Mouse (Mus musculus): ENCODE data around the gene Nfyc. TPM values are rescaled to one million over a fixed set of nuclear protein-coding genes. Genes with fewer than 3 reads are reported as not detected.

Gene Nfyc
- polyA plus RNA-seq, 1 experiment from 2014 or later: 82.1 TPM

DNA sequence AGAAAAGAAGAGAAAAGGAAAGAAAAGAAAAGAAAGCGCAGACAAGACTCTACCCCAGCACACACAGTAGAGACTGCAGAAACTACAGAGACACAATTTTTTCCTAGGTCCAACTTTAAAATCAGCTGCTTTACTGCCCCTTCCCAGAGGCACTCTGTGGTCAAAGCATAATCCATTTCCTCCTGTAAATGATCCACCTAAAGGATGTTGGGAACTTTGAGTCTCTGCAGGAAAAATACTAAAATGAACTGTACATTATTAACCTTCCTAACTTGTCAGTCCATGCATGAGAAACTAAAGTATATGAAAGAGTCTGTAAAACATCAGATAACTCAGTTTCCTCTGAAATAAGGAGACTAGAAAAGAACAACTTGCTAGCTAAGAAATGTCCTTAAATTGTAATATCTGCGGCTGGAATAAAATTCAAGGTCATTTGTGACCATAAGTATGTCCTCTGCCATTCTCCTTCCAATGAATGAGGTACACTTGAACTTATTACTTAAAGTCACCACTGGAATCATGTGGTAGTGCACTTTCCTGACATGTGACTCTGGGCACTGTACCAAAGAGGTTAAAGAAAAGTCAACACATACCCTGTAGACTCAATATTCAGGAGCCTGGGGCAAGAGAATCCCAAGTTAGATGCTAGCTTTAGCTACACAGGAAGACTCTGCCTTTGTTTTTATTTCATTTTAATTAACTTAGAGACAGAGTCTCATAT is 9.0 kb downstream of the Nfyc start:
- Histone ChIP-seq H3K4me3 (no peak overlapping the region), H3K27ac (replicated peaks) (no peak overlapping the region), H3K9me3 (no peaks in the 10 kb centered on the region), H3K4me2 (no peak overlapping the region), H3K9ac (no peak overlapping the region), H3K27me3 (no peaks in the 10 kb centered on the region), H3K36me3 (no peaks in the 10 kb centered on the region), H3K4me1 (replicated peaks) (peaks cover 26% of the 10 kb centered on the region)
- WGBS: 99% methylated on average over 2 of the region's 2 CpGs
- ATAC-seq (ENCODE audit: low FRiP score, low read depth): no peak

DNA sequence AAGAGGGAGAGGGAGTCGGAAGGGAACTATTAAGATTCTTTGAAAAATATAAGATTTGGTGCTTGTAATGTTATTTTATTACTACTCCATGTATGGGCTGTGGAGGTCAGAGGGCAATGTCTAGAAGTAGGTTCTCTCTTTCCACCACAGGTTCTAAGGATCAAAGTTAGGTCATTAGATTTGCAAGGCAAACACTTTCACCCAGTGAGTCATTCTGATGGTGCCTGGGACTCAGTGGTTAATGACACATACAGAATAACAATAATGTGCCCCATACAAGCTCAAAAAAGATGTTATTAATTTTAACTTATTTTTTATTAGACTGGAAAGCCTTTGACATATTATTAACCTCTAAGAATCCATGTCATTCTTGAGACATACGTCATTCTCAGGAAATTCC is 11.5 kb downstream of the Nfyc start:
- H3K4me1 ChIP-seq (replicated peaks): peaks cover 39% of the 10 kb centered on the region
- H3K27ac ChIP-seq (replicated peaks): no peak overlapping the region
- H3K9me3 ChIP-seq: no peaks in the 10 kb centered on the region
- H3K27me3 ChIP-seq: no peaks in the 10 kb centered on the region
- no peak overlapping the region for H3K4me3 ChIP-seq
- no peak for ATAC-seq (ENCODE audit: low FRiP score, low read depth)
- WGBS: 86% methylated on average over 2 of the region's 2 CpGs
- H3K9ac ChIP-seq: no peak overlapping the region
- no peaks in the 10 kb centered on the region for H3K36me3 ChIP-seq
- H3K4me2 ChIP-seq: no peak overlapping the region

DNA sequence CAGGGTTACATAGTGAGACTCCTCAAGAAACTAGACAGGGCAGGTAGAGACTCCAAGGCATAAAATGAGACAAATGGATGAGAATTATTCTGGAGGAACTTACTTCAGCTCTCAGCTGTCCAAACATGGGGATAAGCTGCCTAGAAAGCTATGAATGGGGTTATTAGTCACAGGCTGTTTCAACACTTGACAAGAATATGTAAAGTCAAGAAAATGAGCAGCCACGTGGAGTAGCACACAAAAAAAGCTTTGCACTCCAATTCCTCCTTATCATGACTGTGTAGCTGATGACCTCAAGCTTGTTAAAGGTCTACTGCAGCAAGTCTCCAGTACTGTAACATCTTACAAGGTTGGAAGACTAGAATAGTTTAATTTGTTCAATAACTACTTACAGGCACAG is 12.1 kb downstream of the Nfyc start:
- H3K9me3 ChIP-seq: no peaks in the 10 kb centered on the region
- no peak for ATAC-seq (ENCODE audit: low FRiP score, low read depth)
- no peaks in the 10 kb centered on the region for H3K36me3 ChIP-seq
- H3K4me2 ChIP-seq: no peak overlapping the region
- whole genome bisulfite sequencing: 47% methylated on average over 1 of the region's 1 CpGs
- H3K4me3 ChIP-seq: no peak overlapping the region
- no peaks in the 10 kb centered on the region for H3K27me3 ChIP-seq
- no peak overlapping the region for H3K9ac ChIP-seq
- no peak overlapping the region for H3K27ac ChIP-seq (replicated peaks)
- peaks cover 40% of the 10 kb centered on the region for H3K4me1 ChIP-seq (replicated peaks)

DNA sequence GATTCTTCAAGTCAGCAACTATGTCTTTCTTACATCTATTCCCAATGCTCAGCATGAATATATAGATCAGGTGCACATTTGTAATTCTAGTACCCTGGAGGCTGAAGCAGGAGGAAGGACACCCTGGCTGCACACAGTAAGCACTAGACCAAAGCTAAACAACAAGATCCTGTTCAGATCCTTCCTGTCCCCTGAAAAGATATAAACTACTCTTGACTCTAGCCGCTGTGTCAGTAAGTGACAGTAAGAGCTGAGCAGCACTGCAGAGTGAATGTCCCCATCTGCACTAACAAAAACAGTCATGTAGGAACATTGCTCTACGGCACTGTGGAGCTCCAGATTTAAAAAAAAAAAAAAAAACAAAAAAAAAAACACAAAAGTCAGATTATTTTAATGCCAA is 13.4 kb downstream of the Nfyc start:
- no peak overlapping the region for H3K4me2 ChIP-seq
- H3K4me1 ChIP-seq (replicated peaks): peaks cover 41% of the 10 kb centered on the region
- no peaks in the 10 kb centered on the region for H3K9me3 ChIP-seq
- WGBS: 83% methylated on average over 2 of the region's 2 CpGs
- no peak overlapping the region for H3K9ac ChIP-seq
- H3K4me3 ChIP-seq: no peak overlapping the region
- H3K27me3 ChIP-seq: no peaks in the 10 kb centered on the region
- ATAC-seq (ENCODE audit: low FRiP score, low read depth): no peak
- H3K27ac ChIP-seq (replicated peaks): no peak overlapping the region
- H3K36me3 ChIP-seq: no peaks in the 10 kb centered on the region

GRCm38 (mm10) chr4:120817002-120817774 is 14.2 kb downstream of the Nfyc start:
- H3K4me3 ChIP-seq: no peak overlapping the region
- no peaks in the 10 kb centered on the region for H3K36me3 ChIP-seq
- no peak overlapping the region for H3K9ac ChIP-seq
- H3K4me1 ChIP-seq (replicated peaks): peaks cover 41% of the 10 kb centered on the region
- no peaks in the 10 kb centered on the region for H3K9me3 ChIP-seq
- H3K4me2 ChIP-seq: no peak overlapping the region
- no peak overlapping the region for H3K27ac ChIP-seq (replicated peaks)
- no peak for ATAC-seq (ENCODE audit: low FRiP score, low read depth)
- no peaks in the 10 kb centered on the region for H3K27me3 ChIP-seq
- WGBS: 45% methylated on average over 3 of the region's 3 CpGs

DNA sequence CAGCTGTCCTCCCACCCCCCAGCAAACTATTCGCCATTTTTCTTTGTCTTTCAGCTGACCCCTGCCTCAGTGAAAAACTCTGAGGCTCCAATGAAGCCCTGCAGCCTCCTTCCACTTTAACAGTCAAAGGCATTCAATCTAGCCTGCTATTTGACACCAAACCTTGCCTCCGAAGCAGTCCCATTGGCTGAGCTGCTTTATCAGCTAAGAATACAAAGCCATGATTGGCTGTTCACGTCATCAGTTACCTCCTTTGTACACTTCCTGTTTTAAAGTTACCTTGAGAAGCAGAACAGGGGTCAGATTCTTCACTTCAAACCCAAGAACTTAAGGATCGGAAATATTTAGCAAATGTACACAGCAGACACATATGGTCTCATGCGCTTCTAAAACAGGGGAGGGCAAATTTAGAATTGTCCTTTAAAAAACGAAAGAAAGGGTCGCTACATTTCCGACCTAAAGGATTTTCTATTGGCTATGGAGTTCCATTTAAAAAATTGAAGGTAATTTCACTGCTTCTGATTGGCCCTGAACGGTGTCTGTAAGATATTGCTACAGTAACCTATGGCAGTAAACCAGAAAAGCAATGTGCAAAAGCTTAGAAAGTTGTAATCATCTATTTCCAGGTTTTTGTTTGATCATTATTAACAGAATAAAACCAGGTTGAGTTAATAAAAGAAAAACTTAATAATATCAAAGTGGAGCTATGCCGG is 15.6 kb downstream of the Nfyc start:
- peak overlapping the region; percentile 69 for H3K4me2 ChIP-seq
- H3K9ac ChIP-seq: peak overlapping the region; percentile 61
- H3K27me3 ChIP-seq: no peaks in the 10 kb centered on the region
- peak overlapping the region; percentile 82 for H3K27ac ChIP-seq (replicated peaks)
- no peaks in the 10 kb centered on the region for H3K9me3 ChIP-seq
- peaks cover 42% of the 10 kb centered on the region for H3K4me1 ChIP-seq (replicated peaks)
- 8% methylated on average over 10 of the region's 10 CpGs for WGBS
- H3K4me3 ChIP-seq: peak overlapping the region; percentile 73
- no peaks in the 10 kb centered on the region for H3K36me3 ChIP-seq
- peak; percentile 99 for ATAC-seq (ENCODE audit: low FRiP score, low read depth)

- H3K36me3 ChIP-seq: no peaks in the 10 kb centered on the region
- WGBS: 13% methylated on average over 4 of the region's 4 CpGs
- ATAC-seq (ENCODE audit: low FRiP score, low read depth): peak; percentile 50; the same call in 1 of the 2 replicates
- H3K9me3 ChIP-seq: no peaks in the 10 kb centered on the region
- peak overlapping the region; percentile 61 for H3K9ac ChIP-seq
- H3K4me1 ChIP-seq (replicated peaks): peaks cover 42% of the 10 kb centered on the region
- peak overlapping the region; percentile 69 for H3K4me2 ChIP-seq
- no peaks in the 10 kb centered on the region for H3K27me3 ChIP-seq
- H3K4me3 ChIP-seq: peak overlapping the region; percentile 73
- peak overlapping the region; percentile 82 for H3K27ac ChIP-seq (replicated peaks)
These were observed 16.2 kb downstream of the Nfyc start for GRCm38 (mm10) chr4:120815163-120815562.

GRCm38 (mm10) chr4:120814171-120814570 is 17.2 kb downstream of the Nfyc start:
- Histone ChIP-seq H3K4me1 (replicated peaks) (peaks cover 42% of the 10 kb centered on the region), H3K4me2 (peak overlapping the region; percentile 69), H3K36me3 (no peaks in the 10 kb centered on the region), H3K4me3 (peak overlapping the region; percentile 73), H3K9me3 (no peaks in the 10 kb centered on the region), H3K27ac (replicated peaks) (peak overlapping the region; percentile 35; the same call in 1 of the 2 replicates), H3K9ac (peak overlapping the region; percentile 61), H3K27me3 (no peaks in the 10 kb centered on the region)
- 45% methylated on average over 4 of the region's 4 CpGs for WGBS
- no peak for ATAC-seq (ENCODE audit: low FRiP score, low read depth)

DNA sequence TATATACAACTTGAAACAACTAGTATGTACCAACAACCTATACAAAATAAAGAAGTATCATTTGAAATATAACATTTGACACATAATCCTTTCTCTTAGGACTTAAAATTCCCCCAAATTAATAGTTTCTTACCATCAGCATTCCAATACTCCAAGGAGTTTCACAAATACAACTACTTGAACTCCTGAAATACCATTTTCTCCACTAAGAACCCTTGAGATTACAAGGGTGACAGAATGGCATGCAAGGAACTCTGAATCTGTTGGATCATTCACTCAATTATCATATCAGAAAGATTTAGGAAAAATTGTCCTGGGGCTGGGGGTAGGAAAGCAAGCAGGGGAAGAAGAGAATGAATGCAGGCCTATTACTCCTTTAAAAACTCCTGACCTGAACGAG is 17.6 kb downstream of the Nfyc start:
- no peak overlapping the region for H3K27ac ChIP-seq (replicated peaks)
- no peaks in the 10 kb centered on the region for H3K36me3 ChIP-seq
- peaks cover 42% of the 10 kb centered on the region for H3K4me1 ChIP-seq (replicated peaks)
- H3K4me3 ChIP-seq: peak overlapping the region; percentile 73
- no peak for ATAC-seq (ENCODE audit: low FRiP score, low read depth)
- H3K9me3 ChIP-seq: no peaks in the 10 kb centered on the region
- WGBS: 10% methylated on average over 1 of the region's 1 CpGs
- no peaks in the 10 kb centered on the region for H3K27me3 ChIP-seq
- H3K4me2 ChIP-seq: peak overlapping the region; percentile 69
- peak overlapping the region; percentile 61 for H3K9ac ChIP-seq

GRCm38 (mm10) chr4:120805816-120806215 is 25.6 kb downstream of the Nfyc start:
- no peak for ATAC-seq (ENCODE audit: low FRiP score, low read depth)
- Histone ChIP-seq H3K27me3 (no peaks in the 10 kb centered on the region), H3K27ac (replicated peaks) (no peak overlapping the region), H3K4me3 (no peak overlapping the region), H3K9ac (no peak overlapping the region), H3K36me3 (no peaks in the 10 kb centered on the region), H3K9me3 (no peaks in the 10 kb centered on the region), H3K4me2 (no peak overlapping the region), H3K4me1 (replicated peaks) (peaks cover 7% of the 10 kb centered on the region)

GRCm38 (mm10) chr4:120801446-120801845 is 29.9 kb downstream of the Nfyc start:
- Histone ChIP-seq H3K9me3 (no peaks in the 10 kb centered on the region), H3K4me1 (replicated peaks) (0 out of 2 replicates have a peak, but pooled peaks cover 7% of the 10 kb centered on the region), H3K4me2 (no peak overlapping the region), H3K36me3 (no peaks in the 10 kb centered on the region), H3K4me3 (no peak overlapping the region), H3K27ac (replicated peaks) (no peak overlapping the region), H3K27me3 (no peaks in the 10 kb centered on the region), H3K9ac (no peak overlapping the region)
- ATAC-seq (ENCODE audit: low FRiP score, low read depth): no peak
- 34% methylated on average over 2 of the region's 2 CpGs for WGBS

DNA sequence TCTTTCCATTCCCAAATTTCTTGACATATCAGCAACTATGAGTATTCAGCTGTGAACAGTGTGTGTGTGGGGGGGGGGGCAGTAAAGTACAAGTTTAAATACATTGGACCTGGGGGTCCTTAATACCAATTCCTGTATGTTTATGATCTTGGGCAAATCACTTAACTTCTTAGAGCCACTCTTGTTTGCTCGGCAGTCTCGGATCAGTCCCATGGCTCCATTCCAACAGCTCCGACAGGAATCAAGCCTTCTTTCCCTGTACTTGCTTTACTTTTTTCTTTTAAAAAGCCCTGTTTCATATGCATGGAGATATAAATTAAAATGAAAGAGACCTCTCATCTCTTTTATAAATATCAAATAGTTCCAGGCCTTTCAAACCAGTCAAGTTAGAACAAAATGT is 30.7 kb downstream of the Nfyc start:
- Histone ChIP-seq H3K9ac (no peak overlapping the region), H3K36me3 (no peaks in the 10 kb centered on the region), H3K27me3 (no peaks in the 10 kb centered on the region), H3K4me2 (no peak overlapping the region), H3K27ac (replicated peaks) (no peak overlapping the region), H3K9me3 (no peaks in the 10 kb centered on the region), H3K4me3 (no peak overlapping the region), H3K4me1 (replicated peaks) (0 out of 2 replicates have a peak, but pooled peaks cover 4% of the 10 kb centered on the region)
- 56% methylated on average over 3 of the region's 3 CpGs for WGBS
- ATAC-seq (ENCODE audit: low FRiP score, low read depth): no peak
